Mouse (Mus musculus) CH12.LX (cell line): ENCODE data around the gene Lsp1. TPM values are rescaled to one million over a fixed set of nuclear protein-coding genes. Genes with fewer than 3 reads are reported as not detected.

Source experiments
- DNase-seq: peaks from one replicate; pipeline ENCODE4 v3.0.0-alpha.2; 2013; ENCODE audit errors: extremely low read depth
- H3K27ac ChIP-seq: 2 replicates; pipeline ENCODE4 v1.5.1; 2012; ENCODE audit warnings: low read depth, mild to moderate bottlenecking, control low read depth, moderate library complexity; ENCODE audit not compliant: insufficient read depth
- H3K27me3 ChIP-seq: replicated peaks from 2 replicates; pipeline ENCODE3; 2012; ENCODE audit warnings: inconsistent platforms
- H3K36me3 ChIP-seq, 2 experiments: replicated peaks in 1 of 2; 2 replicates each; pipeline versions ENCODE3 to v1.6.1; 2012; ENCODE audit warnings: inconsistent platforms in 1 of 2, low read length in 1 of 2, mild to moderate bottlenecking in 1 of 2, mixed read lengths in 1 of 2, moderate library complexity in 1 of 2; ENCODE audit not compliant: control insufficient read depth in 1 of 2, insufficient read depth in 1 of 2
- H3K4me1 ChIP-seq, 2 experiments: 2 replicates each; pipeline ENCODE4 v1.6.1; 2012; ENCODE audit warnings: inconsistent platforms in 1 of 2, moderate library complexity in 1 of 2; ENCODE audit not compliant: insufficient read depth in 2 of 2, control insufficient read depth in 1 of 2
- H3K4me2 ChIP-seq: 2 replicates; pipeline ENCODE4 v1.6.1; 2012; ENCODE audit warnings: low read depth, mild to moderate bottlenecking, control low read depth; ENCODE audit not compliant: poor library complexity, insufficient read depth, severe bottlenecking
- H3K4me3 ChIP-seq, 3 experiments: fragments of 150-350 bp in 1 of 3; sonication (generic) in 1 of 3; replicated peaks in 1 of 3; 2 replicates each; pipeline versions ENCODE3 to v1.5.1; 2011 to 2012; ENCODE audit warnings: low read depth in 2 of 3, low read length in 2 of 3, mild to moderate bottlenecking in 2 of 3, moderate library complexity in 2 of 3, control low read depth in 1 of 3, improper control_type of control experiment in 1 of 3, inconsistent platforms in 1 of 3, mixed read lengths in 1 of 3; ENCODE audit not compliant: poor library complexity in 1 of 3
- H3K79me2 ChIP-seq: replicated peaks from 2 replicates; pipeline ENCODE4 v1.6.1; 2012; ENCODE audit warnings: mild to moderate bottlenecking, moderate library complexity; ENCODE audit not compliant: control insufficient read depth, poor library complexity, insufficient read depth, severe bottlenecking; ENCODE audit errors: extremely low read depth
- H3K9ac ChIP-seq: 2 replicates; pipeline ENCODE4 v1.6.1; 2012; ENCODE audit warnings: low read depth, mild to moderate bottlenecking, control low read depth, moderate library complexity; ENCODE audit not compliant: insufficient read depth
- H3K9me3 ChIP-seq: replicated peaks from 2 replicates; pipeline ENCODE3; 2012; ENCODE audit warnings: low read length, inconsistent platforms, mixed read lengths
- BHLHE40 ChIP-seq: IDR thresholded peaks from 2 replicates; pipeline ENCODE4 v1.6.1; 2011; ENCODE audit warnings: mild to moderate bottlenecking, low read depth, low read length, improper control_type of control experiment
- CHD1 ChIP-seq: IDR thresholded peaks from 2 replicates; pipeline ENCODE4 v1.6.1; 2012; ENCODE audit warnings: low read depth, low read length, improper control_type of control experiment, inconsistent platforms
- CHD2 ChIP-seq: IDR thresholded peaks from 2 replicates; pipeline ENCODE4 v1.6.1; 2011; ENCODE audit warnings: low read length, improper control_type of control experiment
- CTCF ChIP-seq, 2 experiments: IDR thresholded peaks in 1 of 2; conservative IDR thresholded peaks in 1 of 2; 2 replicates each; pipeline ENCODE4 v1.5.1; 2011 to 2012; ENCODE audit warnings: low read depth in 2 of 2, low read length in 2 of 2, improper control_type of control experiment in 1 of 2, inconsistent platforms in 1 of 2, mild to moderate bottlenecking in 1 of 2, moderate library complexity in 1 of 2
- E2F4 ChIP-seq: IDR thresholded peaks from 2 replicates; pipeline ENCODE4 v1.6.1; 2011; ENCODE audit warnings: low read depth, low read length, improper control_type of control experiment; ENCODE audit not compliant: insufficient replicate concordance
- EP300 ChIP-seq: IDR thresholded peaks from 2 replicates; pipeline ENCODE4 v1.6.1; 2011; ENCODE audit warnings: low read length, improper control_type of control experiment
- ETS1 ChIP-seq: conservative IDR thresholded peaks from 2 replicates; pipeline ENCODE4 v1.6.1; 2012; ENCODE audit warnings: low read depth, mild to moderate bottlenecking, inconsistent platforms, low read length, improper control_type of control experiment, moderate library complexity
- GABPA ChIP-seq: IDR thresholded peaks from 2 replicates; pipeline ENCODE4 v1.6.1; 2012; ENCODE audit warnings: low read depth, low read length, improper control_type of control experiment, inconsistent platforms; ENCODE audit not compliant: insufficient replicate concordance
- IRF4 ChIP-seq: IDR thresholded peaks from 2 replicates; pipeline ENCODE4 v1.6.1; 2014; ENCODE audit warnings: low read depth, mild to moderate bottlenecking, inconsistent platforms, low read length, improper control_type of control experiment
- JUN ChIP-seq: IDR thresholded peaks from 2 replicates; pipeline ENCODE4 v1.6.1; 2011; ENCODE audit warnings: low read depth, mild to moderate bottlenecking, low read length, improper control_type of control experiment, moderate library complexity; ENCODE audit not compliant: insufficient read depth
- JUND ChIP-seq: conservative IDR thresholded peaks from 2 replicates; pipeline ENCODE4 v1.6.1; 2011; ENCODE audit warnings: low read depth, low read length, improper control_type of control experiment
- KAT2A ChIP-seq: IDR thresholded peaks from 2 replicates; pipeline ENCODE4 v1.6.1; 2012; ENCODE audit warnings: low read length, improper control_type of control experiment, inconsistent platforms; ENCODE audit not compliant: insufficient replicate concordance
- MAX ChIP-seq: IDR thresholded peaks from 2 replicates; pipeline ENCODE4 v1.6.1; 2011; ENCODE audit warnings: low read length, improper control_type of control experiment
- MEF2A ChIP-seq: IDR thresholded peaks from 2 replicates; pipeline ENCODE4 v1.6.1; 2014; ENCODE audit warnings: low read depth, mild to moderate bottlenecking, inconsistent platforms, low read length, improper control_type of control experiment, borderline replicate concordance
- MXI1 ChIP-seq: IDR thresholded peaks from 2 replicates; pipeline ENCODE4 v1.6.1; 2011; ENCODE audit warnings: mild to moderate bottlenecking, low read depth, low read length, improper control_type of control experiment
- MYC ChIP-seq: IDR thresholded peaks from 2 replicates; pipeline ENCODE4 v1.6.1; 2011; ENCODE audit warnings: low read depth, mild to moderate bottlenecking, improper control_type of control experiment, low read length
- NELFE ChIP-seq: IDR thresholded peaks from 2 replicates; pipeline ENCODE4 v1.6.1; 2011; ENCODE audit warnings: low read depth, low read length, improper control_type of control experiment
- NRF1 ChIP-seq: IDR thresholded peaks from 2 replicates; pipeline ENCODE4 v1.6.1; 2014; ENCODE audit warnings: low read depth, mild to moderate bottlenecking, inconsistent platforms, low read length, improper control_type of control experiment, moderate library complexity
- POLR2A ChIP-seq: IDR thresholded peaks from 2 replicates; pipeline ENCODE4 v1.6.1; 2011; ENCODE audit warnings: low read depth, mild to moderate bottlenecking, improper control_type of control experiment, low read length
- RAD21 ChIP-seq: IDR thresholded peaks from 2 replicates; pipeline ENCODE4 v1.6.1; 2011; ENCODE audit warnings: low read depth, mild to moderate bottlenecking, low read length, improper control_type of control experiment, moderate library complexity
- RCOR1 ChIP-seq: conservative IDR thresholded peaks from 2 replicates; pipeline ENCODE4 v1.6.1; 2012; ENCODE audit warnings: low read depth, mild to moderate bottlenecking, inconsistent platforms, low read length, improper control_type of control experiment
- SMC3 ChIP-seq: IDR thresholded peaks from 2 replicates; pipeline ENCODE4 v1.6.1; 2011; ENCODE audit warnings: low read depth, low read length, improper control_type of control experiment
- TBP ChIP-seq: conservative IDR thresholded peaks from 2 replicates; pipeline ENCODE4 v1.6.1; 2011; ENCODE audit warnings: low read depth, low read length, improper control_type of control experiment
- UBTF ChIP-seq: IDR thresholded peaks from 2 replicates; pipeline ENCODE4 v1.6.1; 2012; ENCODE audit warnings: low read depth, mild to moderate bottlenecking, inconsistent platforms, low read length, improper control_type of control experiment, moderate library complexity
- USF1 ChIP-seq: IDR thresholded peaks from 2 replicates; pipeline ENCODE4 v1.6.1; 2014; ENCODE audit warnings: low read depth, mild to moderate bottlenecking, inconsistent platforms, low read length, improper control_type of control experiment
- USF2 ChIP-seq: conservative IDR thresholded peaks from 2 replicates; pipeline ENCODE4 v1.6.1; 2011; ENCODE audit warnings: low read depth, low read length, improper control_type of control experiment
- ZC3H11A ChIP-seq: IDR thresholded peaks from 2 replicates; pipeline ENCODE4 v1.6.1; 2012; ENCODE audit warnings: low read depth, mild to moderate bottlenecking, inconsistent platforms, low read length, improper control_type of control experiment
- ZKSCAN1 ChIP-seq: IDR thresholded peaks from 2 replicates; pipeline ENCODE4 v1.6.1; 2012; ENCODE audit warnings: low read depth, inconsistent platforms, low read length, improper control_type of control experiment, borderline replicate concordance
- ZMIZ1 ChIP-seq: IDR thresholded peaks from 2 replicates; pipeline ENCODE4 v1.6.1; 2012; ENCODE audit warnings: low read depth, mild to moderate bottlenecking, inconsistent platforms, low read length, improper control_type of control experiment
- ZNF384 ChIP-seq: IDR thresholded peaks from 2 replicates; pipeline ENCODE4 v1.6.1; 2012; ENCODE audit warnings: low read depth, low read length, improper control_type of control experiment, inconsistent platforms
- dilution Hi-C: fragments of 300-500 bp; cut with MboI; formaldehyde crosslinking; loops from 2 replicates; pipeline ENCODE4 v1.14.3; 2020; ENCODE audit warnings: low sequenced_read_pairs; ENCODE audit not compliant: extremely low pct_unique_long_range_greater_than_20kb, extremely low pct_ligation_motif_present
- in situ Hi-C: fragments of 300-500 bp; cut with MboI; formaldehyde crosslinking; loops from 3 replicates; pipeline ENCODE4 v1.14.3; 2019; ENCODE audit warnings: low sequenced_read_pairs, low pct_ligation_motif_present, low pct_unique_long_range_greater_than_20kb, mixed read lengths
- polyA plus RNA-seq: library from polyadenylated mRNA; unstranded; fragments of >175 nt; gene quantifications from 2 replicates; pipeline ENCODE4 v1.2.1, GENCODE M21; 2012; ENCODE audit warnings: low read depth; ENCODE audit not compliant: insufficient read length
- total RNA-seq, 2 experiments: library from RNA; depleted of rRNA; stranded (reverse); fragments of 300-350 nt in 1 of 2; fragments of >200 nt in 1 of 2; gene quantifications; 2 replicates each; pipeline ENCODE4 v1.2.3; 2012 to 2014

The Lsp1 gene
- total and polyA plus RNA-seq, 3 experiments = 364 to 715 (median 367) TPM

- peaks cover 0 to 82% of the 10 kb centered on the region in 2 experiments; a peak in 2 of 4 replicates for H3K4me1 ChIP-seq
- H3K79me2 ChIP-seq = peaks cover 22% of the 10 kb centered on the region
- no peak overlapping the region for H3K27ac ChIP-seq
- H3K27me3 ChIP-seq = no peaks in the 10 kb centered on the region
- dilution Hi-C loops (no loop called here), in situ Hi-C loops (no loop called here)
- no peak overlapping the region for H3K9ac ChIP-seq
- TF ChIP-seq BHLHE40 (no peak), SMC3 (no peak), POLR2A (no peak), ZKSCAN1 (no peak), KAT2A (no peak), EP300 (no peak), CHD2 (no peak), MYC (no peak), MXI1 (no peak), ETS1 (no peak), CHD1 (no peak), ZMIZ1 (no peak), NELFE (no peak), RCOR1 (no peak), TBP (no peak), JUND (no peak), E2F4 (no peak), IRF4 (no peak), CTCF (conservative IDR thresholded peaks at IDR 0.05 in 1 of 2, IDR thresholded peaks at IDR 0.05 in 1 of 2; ENCODE audit: low read depth in 2 of 2, low read length in 2 of 2) (no peak)
- H3K4me2 ChIP-seq = no peak overlapping the region
- no peak overlapping the region for H3K4me3 ChIP-seq
- peaks cover 57 to 100% of the 10 kb centered on the region in 2 experiments for H3K36me3 ChIP-seq
- DNase-seq = no peak
- no peaks in the 10 kb centered on the region for H3K9me3 ChIP-seq
Observed at GRCm38 (mm10) chr7:142478001-142478400, 17.4 kb downstream of the Lsp1 start.

DNA sequence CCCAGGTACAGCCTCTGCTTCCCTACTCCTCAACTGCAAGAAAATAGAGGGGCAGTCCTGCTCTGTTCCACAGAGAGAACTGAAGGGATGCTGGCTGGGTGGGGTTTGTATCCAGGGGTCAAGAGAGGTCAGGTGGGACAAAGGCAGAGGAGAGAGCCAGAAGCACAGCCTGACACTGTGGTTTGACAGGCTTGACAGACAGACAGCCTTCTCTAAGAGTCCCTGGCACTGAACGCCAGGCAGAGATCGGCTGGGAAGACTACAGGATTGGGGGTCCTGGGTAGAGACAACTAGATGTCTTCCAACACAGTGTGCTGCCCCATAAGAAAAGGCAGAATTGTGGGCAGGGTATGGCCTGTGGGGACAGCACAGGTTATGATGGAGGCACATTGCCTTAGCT lies 18.0 kb downstream of the Lsp1 start:
- Histone ChIP-seq H3K27ac (no peak overlapping the region), H3K27me3 (no peaks in the 10 kb centered on the region), H3K4me2 (no peak overlapping the region), H3K9me3 (no peaks in the 10 kb centered on the region), H3K79me2 (peaks cover 17% of the 10 kb centered on the region), H3K4me1 (peaks cover 0 to 77% of the 10 kb centered on the region in 2 experiments; a peak in 2 of 4 replicates), H3K4me3 (no peak overlapping the region), H3K9ac (no peak overlapping the region), H3K36me3 (peaks cover 55 to 100% of the 10 kb centered on the region in 2 experiments)
- TF ChIP-seq UBTF = no peak
- TF ChIP-seq JUN = no peak
- TF ChIP-seq EP300 = no peak
- no peak for TF ChIP-seq NELFE
- TF ChIP-seq BHLHE40 = no peak
- TF ChIP-seq RAD21 = no peak
- no peak for TF ChIP-seq USF1
- TF ChIP-seq RCOR1 = no peak
- no peak for TF ChIP-seq ZC3H11A
- TF ChIP-seq KAT2A = no peak
- no peak for TF ChIP-seq E2F4
- TF ChIP-seq GABPA = no peak
- no peak for TF ChIP-seq MEF2A
- TF ChIP-seq ETS1 = no peak
- no peak for TF ChIP-seq USF2
- no peak for TF ChIP-seq ZNF384
- no peak for TF ChIP-seq TBP
- TF ChIP-seq NRF1 = no peak
- TF ChIP-seq MAX = no peak
- no peak for TF ChIP-seq IRF4
- in situ Hi-C loops (no loop called here), dilution Hi-C loops (no loop called here)
- DNase-seq = no peak
